Mouse (Mus musculus) neural tube, embryonic 11.5 days (tissue): ENCODE results near the gene Pkm. TPM values are rescaled to one million over a fixed set of nuclear protein-coding genes. Genes with fewer than 3 reads are reported as not detected.

Experiments used
- ATAC-seq: fragments of 200-750 bp; cut with Nextera tagmentation; 2 replicates; pipeline ENCODE4 v1.8.0; 2017; ENCODE audit warnings: moderate number of reproducible peaks, mild to moderate bottlenecking, moderate TSS enrichment, moderate library complexity; ENCODE audit not compliant: insufficient read depth, low FRiP score, low TSS enrichment
- DNase-seq: peaks from one replicate; pipeline ENCODE4 v3.0.0-alpha.2; 2015; ENCODE audit warnings: low spot score
- H3K27ac ChIP-seq: fragments of 300-500 bp; sonication (generic); 2 replicates; pipeline ENCODE4 v1.5.1; 2014; ENCODE audit warnings: low read depth, mild to moderate bottlenecking, low read length
- H3K27me3 ChIP-seq: fragments of 300-500 bp; sonication (generic); 2 replicates; pipeline ENCODE4 v1.6.1; 2014; ENCODE audit warnings: mild to moderate bottlenecking, low read length, mixed read lengths; ENCODE audit not compliant: control insufficient read depth, insufficient read depth
- H3K36me3 ChIP-seq: fragments of 300-500 bp; sonication (generic); 2 replicates; pipeline ENCODE4 v1.6.1; 2014; ENCODE audit warnings: mild to moderate bottlenecking, low read length, moderate library complexity, mixed read lengths; ENCODE audit not compliant: control insufficient read depth, insufficient read depth
- H3K4me1 ChIP-seq: fragments of 300-500 bp; sonication (generic); 2 replicates; pipeline ENCODE4 v1.6.1; 2014; ENCODE audit warnings: low read length, mixed read lengths; ENCODE audit not compliant: control insufficient read depth, insufficient read depth
- H3K4me2 ChIP-seq: fragments of 300-500 bp; sonication (generic); 2 replicates; pipeline ENCODE4 v1.6.1; 2014; ENCODE audit warnings: low read depth, mild to moderate bottlenecking, moderate library complexity
- H3K4me3 ChIP-seq: fragments of 300-500 bp; sonication (generic); 2 replicates; pipeline ENCODE4 v1.5.1; 2014; ENCODE audit warnings: low read depth, low read length
- H3K9ac ChIP-seq: fragments of 300-500 bp; sonication (generic); 2 replicates; pipeline ENCODE4 v1.6.1; 2014; ENCODE audit warnings: mild to moderate bottlenecking, low read length
- H3K9me3 ChIP-seq: fragments of 300-500 bp; sonication (generic); 2 replicates; pipeline ENCODE4 v1.6.1; 2016; ENCODE audit warnings: low read length; ENCODE audit not compliant: control insufficient read depth
- WGBS: fragments of 180-500 bp; shearing (Covaris S2); extraction: QIAGEN DNeasy Blood & Tissue Kit; methylation state at CpG from one replicate; pipeline ENCODE4 v1.1.7; 2014; 5-methylcytosine and 5-hydroxymethylcytosine counted together
- polyA plus RNA-seq: library from polyadenylated mRNA; unstranded; fragments of >200 nt; fragmentation: Nextera tagmentation; extraction: Ambion mirVana; gene quantifications from 2 replicates; pipeline ENCODE4 v1.2.1, GENCODE M21; 2014

Pkm gene
- polyA plus RNA-seq, 1 experiment from 2014 or later, result 2,202 TPM

GRCm38 (mm10) chr9:59663226-59663625 lies 7.1 kb downstream of the Pkm start:
- Histone ChIP-seq H3K9ac (no peak overlapping the region), H3K36me3 (peaks cover 31% of the 10 kb centered on the region), H3K4me1 (peaks cover 31% of the 10 kb centered on the region), H3K9me3 (no peaks in the 10 kb centered on the region), H3K4me2 (no peak overlapping the region), H3K27ac (no peak overlapping the region), H3K4me3 (no peak overlapping the region), H3K27me3 (no peaks in the 10 kb centered on the region)
- DNase-seq (no peak), ATAC-seq (no peak)
- WGBS, result 82% methylated on average over 7 of the region's 7 CpGs

- no peak overlapping the region for H3K4me2 ChIP-seq
- H3K27me3 ChIP-seq, result no peaks in the 10 kb centered on the region
- no peaks in the 10 kb centered on the region for H3K9me3 ChIP-seq
- no peak overlapping the region for H3K4me3 ChIP-seq
- no peak overlapping the region for H3K27ac ChIP-seq
- H3K9ac ChIP-seq, result no peak overlapping the region
- H3K36me3 ChIP-seq, result peaks cover 35% of the 10 kb centered on the region
- H3K4me1 ChIP-seq, result peaks cover 25% of the 10 kb centered on the region
- WGBS, result 71% methylated on average over 3 of the region's 3 CpGs
- DNase-seq (no peak), ATAC-seq (no peak)
Measured at GRCm38 (mm10) chr9:59663957-59664356, 7.8 kb downstream of the Pkm start.

GRCm38 (mm10) chr9:59664664-59665256 lies 8.6 kb downstream of the Pkm start:
- Histone ChIP-seq H3K4me1 (peaks cover 19% of the 10 kb centered on the region), H3K4me2 (no peak overlapping the region), H3K9ac (no peak overlapping the region), H3K9me3 (no peaks in the 10 kb centered on the region), H3K27me3 (no peaks in the 10 kb centered on the region), H3K4me3 (no peak overlapping the region), H3K27ac (no peak overlapping the region), H3K36me3 (peaks cover 37% of the 10 kb centered on the region)
- ATAC-seq (no peak), DNase-seq (no peak)
- 86% methylated on average over 4 of the region's 4 CpGs for WGBS

GRCm38 (mm10) chr9:59666016-59666415 lies 9.8 kb downstream of the Pkm start:
- Histone ChIP-seq H3K9me3 (no peaks in the 10 kb centered on the region), H3K27ac (no peak overlapping the region), H3K27me3 (no peaks in the 10 kb centered on the region), H3K9ac (no peak overlapping the region), H3K4me1 (peaks cover 7% of the 10 kb centered on the region), H3K36me3 (peaks cover 41% of the 10 kb centered on the region), H3K4me2 (no peak overlapping the region), H3K4me3 (no peak overlapping the region)
- ATAC-seq (no peak), DNase-seq (no peak)
- 90% methylated on average over 8 of the region's 8 CpGs for WGBS

- Histone ChIP-seq H3K27ac (no peak overlapping the region), H3K27me3 (no peaks in the 10 kb centered on the region), H3K9ac (no peak overlapping the region), H3K4me1 (peaks cover under 1% of the 10 kb centered on the region; the same call in 1 of the 2 replicates), H3K4me2 (no peak overlapping the region), H3K9me3 (no peaks in the 10 kb centered on the region), H3K36me3 (peaks cover 44% of the 10 kb centered on the region), H3K4me3 (no peak overlapping the region)
- ATAC-seq (no peak), DNase-seq (no peak)
- WGBS, result 90% methylated on average over 1 of the region's 1 CpGs
Measured at GRCm38 (mm10) chr9:59666813-59667212, 10.6 kb downstream of the Pkm start.

GRCm38 (mm10) chr9:59667250-59667649 lies 11.1 kb downstream of the Pkm start:
- Histone ChIP-seq H3K27me3 (no peaks in the 10 kb centered on the region), H3K36me3 (peaks cover 47% of the 10 kb centered on the region), H3K9me3 (no peaks in the 10 kb centered on the region), H3K27ac (no peak overlapping the region), H3K4me2 (no peak overlapping the region), H3K4me3 (no peak overlapping the region), H3K4me1 (no peaks in the 10 kb centered on the region), H3K9ac (no peak overlapping the region)
- ATAC-seq (no peak), DNase-seq (no peak)
- 92% methylated on average over 4 of the region's 4 CpGs for WGBS

GRCm38 (mm10) chr9:59667904-59668303 lies 11.7 kb downstream of the Pkm start:
- Histone ChIP-seq H3K4me1 (no peaks in the 10 kb centered on the region), H3K4me2 (no peak overlapping the region), H3K9me3 (no peaks in the 10 kb centered on the region), H3K9ac (no peak overlapping the region), H3K27me3 (no peaks in the 10 kb centered on the region), H3K4me3 (no peak overlapping the region), H3K27ac (no peak overlapping the region), H3K36me3 (peaks cover 51% of the 10 kb centered on the region)
- 88% methylated on average over 6 of the region's 6 CpGs for WGBS
- ATAC-seq (no peak), DNase-seq (no peak)

GRCm38 (mm10) chr9:59668473-59668872 lies 12.3 kb downstream of the Pkm start:
- H3K36me3 ChIP-seq, result peaks cover 52% of the 10 kb centered on the region
- H3K4me2 ChIP-seq, result no peak overlapping the region
- H3K4me1 ChIP-seq, result no peaks in the 10 kb centered on the region
- no peak for ATAC-seq
- 82% methylated on average over 7 of the region's 7 CpGs for WGBS
- no peak overlapping the region for H3K9ac ChIP-seq
- no peaks in the 10 kb centered on the region for H3K27me3 ChIP-seq
- no peak overlapping the region for H3K4me3 ChIP-seq
- no peak for DNase-seq
- H3K9me3 ChIP-seq, result no peaks in the 10 kb centered on the region
- H3K27ac ChIP-seq, result no peak overlapping the region

- no peak for ATAC-seq
- H3K4me2 ChIP-seq, result no peak overlapping the region
- H3K9me3 ChIP-seq, result no peaks in the 10 kb centered on the region
- no peak overlapping the region for H3K9ac ChIP-seq
- no peaks in the 10 kb centered on the region for H3K27me3 ChIP-seq
- H3K36me3 ChIP-seq, result peaks cover 55% of the 10 kb centered on the region
- no peaks in the 10 kb centered on the region for H3K4me1 ChIP-seq
- 84% methylated on average over 4 of the region's 4 CpGs for WGBS
- no peak overlapping the region for H3K4me3 ChIP-seq
- no peak for DNase-seq
- H3K27ac ChIP-seq, result no peak overlapping the region
Measured at GRCm38 (mm10) chr9:59669172-59669571, 13.0 kb downstream of the Pkm start.
